Mouse (Mus musculus): ENCODE measurements around the gene Sart3.

Sart3 gene

DNA sequence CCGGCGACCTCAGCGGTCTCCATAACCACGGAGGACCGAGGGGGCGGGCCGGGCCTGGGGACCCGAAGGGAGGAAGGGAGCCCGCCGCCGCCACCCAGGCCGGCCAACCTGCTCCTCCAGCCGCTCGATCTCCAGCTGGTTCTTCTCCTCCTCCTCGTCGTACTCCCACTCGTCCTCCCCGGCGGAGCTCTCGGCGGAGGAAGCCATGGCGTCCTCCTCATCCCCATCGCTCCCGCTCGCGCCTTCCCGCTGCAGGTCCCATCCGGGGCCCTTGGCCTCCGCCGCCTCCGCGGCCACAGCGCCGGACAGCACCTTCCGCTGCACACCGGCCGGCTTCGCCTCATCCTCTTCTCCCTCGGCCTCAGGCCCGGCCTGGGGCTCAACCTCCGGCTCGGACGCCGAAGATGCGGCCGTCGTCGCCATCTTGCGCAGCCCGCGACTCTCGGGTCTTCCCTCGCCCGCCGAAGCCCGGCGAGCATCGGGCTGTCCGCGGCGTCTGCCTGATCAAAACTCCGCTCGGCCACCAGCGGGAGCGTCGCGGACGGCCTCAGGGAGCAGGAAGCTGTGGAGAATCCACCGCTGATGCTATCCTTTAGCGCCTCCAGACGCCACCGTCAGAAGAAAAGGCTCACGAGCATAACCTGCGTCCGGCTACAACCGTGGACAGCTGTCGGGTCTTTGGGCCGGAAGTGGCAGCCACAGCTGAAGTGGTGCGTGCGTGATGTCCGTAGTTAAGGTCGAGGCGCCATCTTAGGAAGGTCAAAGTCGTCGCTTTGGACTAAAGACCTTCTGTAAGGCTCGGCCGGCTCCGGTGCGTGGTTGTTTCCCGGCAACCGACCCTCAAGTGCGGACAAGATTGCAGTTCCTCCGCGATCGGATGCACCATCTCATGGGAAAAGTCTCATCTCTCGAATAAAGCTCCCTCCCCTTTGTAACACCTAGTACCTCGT lies 822 bp downstream of the Sart3 start:
- in situ Hi-C loops (cut with MboI, MseI), result loop anchor here (5.0 to 10.0 kb wide), 3 partner anchors 34 to 73 kb away; partner anchors contain the start of gene Ficd

DNA sequence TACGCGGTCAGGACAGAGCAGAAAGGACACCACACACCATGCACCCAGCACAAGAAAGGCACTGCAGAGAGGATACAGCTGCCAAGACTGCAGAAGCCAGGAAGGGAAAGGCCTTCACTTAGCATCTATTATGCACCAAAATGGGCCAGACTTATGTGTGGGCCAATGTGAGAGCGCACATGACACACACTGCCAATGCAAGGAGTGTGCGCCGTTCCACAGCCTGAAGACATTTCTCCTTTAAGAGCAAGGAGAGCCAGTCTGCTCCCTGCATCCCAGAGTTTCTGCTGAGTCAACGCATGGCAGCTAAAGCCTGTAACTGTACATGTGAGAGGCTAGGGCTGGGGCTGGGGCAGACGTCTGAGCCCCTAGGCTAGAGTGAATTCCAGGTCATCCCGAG lies 3.5 kb downstream of the Sart3 start:
- in situ Hi-C loops (cut with MboI, MseI), result no loop called here

DNA sequence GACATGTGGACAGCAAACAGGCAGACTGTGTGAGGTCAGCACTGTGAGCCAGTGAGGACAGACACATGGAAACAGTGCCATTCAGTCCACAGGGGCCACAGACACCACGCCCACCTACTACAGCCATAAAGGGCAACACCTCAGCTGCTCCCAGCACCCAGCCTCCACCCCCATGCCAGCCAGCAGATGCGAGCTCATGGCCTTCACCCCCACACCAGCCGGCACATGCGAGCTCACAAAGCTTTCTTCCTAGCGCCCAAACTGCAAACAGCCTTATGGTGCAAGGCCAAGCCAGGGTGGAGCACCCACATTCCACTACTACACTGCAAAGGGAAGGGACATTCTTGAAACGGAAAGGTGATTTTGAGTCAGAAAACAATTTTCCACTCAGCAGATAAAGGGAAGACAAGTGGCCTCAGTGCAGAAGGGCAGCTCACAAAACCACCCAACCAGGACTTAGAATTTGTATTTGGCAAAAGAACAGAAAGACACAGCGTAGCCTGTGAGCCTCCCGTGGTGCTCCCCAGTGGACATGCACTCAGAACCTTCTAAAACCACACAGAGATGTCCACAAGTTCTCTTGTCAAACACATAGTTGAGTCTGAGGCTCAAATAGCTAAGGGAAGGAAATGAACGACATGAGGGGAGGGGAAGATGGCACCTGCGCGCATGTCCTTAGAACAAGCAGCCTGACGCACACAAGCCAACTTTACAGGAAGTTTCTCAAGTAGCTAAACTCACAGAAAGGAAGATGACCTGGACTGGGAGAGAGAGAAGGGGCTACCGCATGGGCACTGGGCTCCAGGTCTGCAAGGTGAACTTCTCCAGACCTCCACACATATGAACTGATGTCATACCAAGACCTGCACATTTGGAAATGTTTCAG lies 6.4 kb downstream of the Sart3 start:
- in situ Hi-C loops (cut with MboI, MseI), result no loop called here

GRCm38 (mm10) chr5:113764426-113764825 lies 7.9 kb downstream of the Sart3 start:
- in situ Hi-C loops (cut with MboI, MseI), result no loop called here

DNA sequence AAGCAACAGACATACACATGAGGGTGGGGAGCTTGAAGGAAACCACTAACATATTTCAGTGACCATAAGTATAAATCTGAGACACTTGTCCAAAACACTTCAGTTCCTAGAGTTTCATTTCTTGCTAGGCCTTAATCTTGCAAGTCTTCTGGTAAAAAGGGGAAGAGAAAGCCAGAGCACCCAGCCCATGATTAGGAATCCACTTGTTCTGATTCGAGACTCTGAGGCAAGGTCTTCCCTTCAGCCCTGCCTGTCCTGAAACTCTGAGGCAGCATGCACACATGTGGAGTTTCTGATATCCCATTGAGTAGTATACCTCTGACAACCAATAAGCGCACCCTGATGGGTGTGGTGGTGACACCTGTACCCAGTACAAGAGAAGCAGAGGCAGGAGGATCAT lies 10.7 kb downstream of the Sart3 start:
- in situ Hi-C loops (cut with MboI, MseI), result no loop called here

GRCm38 (mm10) chr5:113755347-113756030 lies 16.8 kb downstream of the Sart3 start:
- in situ Hi-C loops (cut with MboI, MseI), result no loop called here

DNA sequence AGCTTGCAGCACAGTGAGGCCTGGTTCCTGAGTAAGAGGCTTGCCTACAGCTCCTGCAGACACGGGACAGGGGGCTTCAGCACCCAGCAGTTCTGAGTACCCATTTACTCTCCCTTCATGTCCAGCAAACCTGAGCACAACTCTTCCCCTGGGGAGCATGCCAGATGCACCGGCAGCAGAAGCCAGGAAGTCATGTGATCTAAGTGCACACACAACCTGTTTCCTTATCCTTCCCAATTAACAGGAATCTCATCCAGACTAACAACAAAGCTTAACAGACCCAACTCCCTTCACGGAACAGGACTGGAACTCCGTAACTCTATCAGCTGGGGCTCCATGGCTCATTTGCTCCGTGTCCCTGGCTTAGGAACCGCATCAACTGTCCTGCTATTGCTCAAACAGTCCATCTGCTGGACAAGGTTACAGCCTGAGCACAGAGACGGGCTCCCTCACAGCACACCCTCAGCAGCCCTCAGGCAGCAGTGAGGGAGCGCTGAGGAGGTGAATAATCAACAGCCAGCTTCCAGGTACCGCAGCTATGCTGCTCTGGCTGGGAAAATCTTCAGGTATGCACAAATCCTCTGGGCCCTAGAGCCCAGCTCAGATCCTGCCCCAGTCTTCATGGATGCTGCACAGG lies 20.7 kb downstream of the Sart3 start:
- in situ Hi-C loops (cut with MboI, MseI), result no loop called here

DNA sequence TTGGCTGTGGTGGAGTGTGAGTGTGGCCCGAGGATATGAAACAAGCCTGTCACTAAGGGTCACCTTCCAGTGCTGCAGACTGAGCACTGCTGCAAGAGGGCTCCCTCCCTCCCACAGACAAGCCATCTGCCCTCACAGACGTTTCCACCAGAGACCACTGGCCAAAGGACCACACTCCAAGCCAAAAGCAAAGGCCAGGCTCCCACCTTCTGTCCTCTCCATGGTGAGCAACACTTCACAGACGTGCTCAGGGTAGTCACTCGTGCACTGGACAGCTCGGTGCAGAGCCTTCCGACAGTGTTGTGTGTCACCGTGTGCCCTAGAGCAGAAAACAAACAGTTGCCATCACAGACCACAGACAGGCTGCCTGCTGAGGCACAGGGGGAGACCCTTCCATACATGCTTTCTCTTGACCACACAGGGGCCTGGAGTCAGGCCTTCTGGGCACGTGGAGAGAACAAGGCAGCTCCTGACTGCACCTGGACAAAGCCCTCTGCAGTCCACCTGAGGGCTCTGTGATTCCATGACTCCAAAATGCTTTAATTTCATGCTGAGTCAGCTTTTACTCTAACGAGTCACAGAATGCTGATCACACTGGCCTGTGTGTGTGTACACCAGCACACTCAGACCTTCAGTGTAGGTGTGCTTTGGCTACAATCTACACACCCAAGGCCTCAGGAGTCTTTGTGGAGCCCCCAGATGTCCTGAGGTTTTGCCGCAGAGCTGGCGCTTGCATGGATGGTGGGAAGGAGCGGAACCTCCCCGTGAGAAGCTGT lies 23.6 kb downstream of the Sart3 start:
- in situ Hi-C loops (cut with MboI, MseI), result no loop called here

DNA sequence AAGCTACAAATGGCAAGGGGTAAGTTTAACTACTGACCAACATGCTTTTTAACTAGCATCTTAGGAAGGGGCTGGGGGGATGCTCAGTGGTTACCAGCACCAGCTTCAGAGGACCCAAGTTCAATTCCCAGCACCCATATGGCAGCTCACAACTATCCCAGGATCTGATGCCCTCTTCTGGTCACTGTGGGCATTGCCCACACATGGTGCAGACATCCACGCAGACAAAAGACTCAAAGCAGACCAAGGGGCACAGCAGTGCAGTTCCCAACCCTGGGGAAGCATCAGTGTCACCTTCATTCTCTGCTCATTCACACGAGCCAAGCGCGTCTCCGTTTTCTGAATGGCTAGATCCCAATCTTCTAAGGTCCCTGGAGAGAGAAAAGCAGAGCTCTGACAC lies 24.7 kb downstream of the Sart3 start:
- in situ Hi-C loops (cut with MboI, MseI), result no loop called here

DNA sequence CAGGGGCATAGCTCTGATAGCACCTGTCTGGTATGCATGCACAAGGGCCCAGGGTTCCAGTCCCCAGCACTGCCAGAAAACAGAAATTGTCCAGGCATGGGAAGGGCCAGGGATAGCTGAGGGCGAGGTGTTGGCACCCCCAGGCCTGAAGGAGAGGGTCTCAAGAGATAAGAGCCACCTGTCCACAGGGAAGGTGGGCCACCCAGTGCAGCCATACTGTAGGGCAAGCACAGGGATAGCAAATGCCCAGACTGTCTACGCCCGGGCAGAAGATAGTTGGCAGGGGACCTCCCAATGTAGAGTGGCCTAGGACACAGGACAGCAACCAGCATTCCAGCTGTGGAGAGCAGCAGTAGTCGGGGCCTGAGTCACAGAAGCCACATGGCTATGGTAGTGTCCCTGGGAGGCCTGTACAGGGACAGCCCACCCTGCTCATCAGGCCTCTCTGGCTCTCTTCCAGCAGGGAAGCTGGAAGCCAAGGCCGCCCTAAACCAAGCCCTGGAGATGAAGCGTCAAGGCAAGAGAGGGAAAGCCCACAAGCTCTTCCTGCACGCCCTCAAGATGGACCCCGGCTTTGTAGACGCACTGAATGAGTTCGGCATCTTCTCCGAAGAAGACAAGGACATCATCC lies 34.6 kb downstream of the Sart3 start:
- in situ Hi-C loops (cut with MboI, MseI), result loop anchor here (5.0 kb wide), 1 partner anchor 35 kb away; the partner anchor contains the start of genes Iscu and Sart3

- in situ Hi-C loops (cut with MboI, MseI), result loop anchor here (5.0 kb wide), 1 partner anchor 36 kb away; the partner anchor contains the start of genes Iscu and Sart3
Observed at GRCm38 (mm10) chr5:113736522-113737164, 35.7 kb downstream of the Sart3 start.

- in situ Hi-C loops (cut with MboI, MseI), result loop anchor here (5.0 kb wide), 1 partner anchor 36 kb away; the partner anchor contains the start of genes Iscu and Sart3
Observed at GRCm38 (mm10) chr5:113736113-113736502, 36.2 kb downstream of the Sart3 start.

DNA sequence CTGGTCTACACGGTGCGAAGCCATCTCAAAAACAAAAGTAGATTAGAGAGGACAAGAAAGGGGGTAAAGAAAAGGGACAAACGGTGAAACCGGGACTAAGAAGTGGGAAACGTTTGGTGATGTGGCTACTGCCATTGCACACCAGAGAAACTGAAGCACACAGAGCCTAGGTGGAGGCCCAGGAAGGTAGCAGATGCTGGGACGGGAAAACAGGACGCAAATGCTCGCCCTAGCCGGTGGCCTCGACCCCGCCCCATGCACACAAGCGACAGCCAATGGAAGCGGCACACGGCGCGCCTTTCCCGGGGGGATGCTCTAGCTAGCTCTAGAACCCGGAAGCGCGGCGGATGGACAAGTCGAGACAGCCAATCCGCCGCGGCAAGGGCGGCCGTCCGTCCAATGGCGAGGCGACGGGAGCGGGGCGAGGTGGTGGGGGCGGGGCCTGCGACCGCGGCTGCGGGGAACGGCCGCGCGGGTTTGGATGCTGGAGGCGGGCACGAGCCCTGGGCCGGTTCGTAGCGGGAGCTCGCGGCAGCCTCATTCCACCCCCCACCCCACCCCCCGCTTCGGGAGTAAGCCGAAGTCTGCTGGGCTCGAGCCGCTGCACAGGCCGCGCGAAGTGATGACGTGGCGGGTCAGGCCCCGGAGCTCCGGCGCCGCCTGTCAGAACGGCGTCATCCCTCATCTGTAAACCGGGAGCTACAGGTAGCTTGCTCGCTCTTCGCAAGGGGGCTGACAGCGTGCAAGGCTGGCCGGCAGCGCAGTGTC lies 36.8 kb downstream of the Sart3 start, which contains the start of gene Ficd:
Gene Ficd, plus strand, starts transcription at position 459 of the 768 bp plus-strand sequence.
- in situ Hi-C loops (cut with MboI, MseI), result loop anchor here (5.0 kb wide), 1 partner anchor 37 kb away; the partner anchor contains the start of genes Iscu and Sart3

DNA sequence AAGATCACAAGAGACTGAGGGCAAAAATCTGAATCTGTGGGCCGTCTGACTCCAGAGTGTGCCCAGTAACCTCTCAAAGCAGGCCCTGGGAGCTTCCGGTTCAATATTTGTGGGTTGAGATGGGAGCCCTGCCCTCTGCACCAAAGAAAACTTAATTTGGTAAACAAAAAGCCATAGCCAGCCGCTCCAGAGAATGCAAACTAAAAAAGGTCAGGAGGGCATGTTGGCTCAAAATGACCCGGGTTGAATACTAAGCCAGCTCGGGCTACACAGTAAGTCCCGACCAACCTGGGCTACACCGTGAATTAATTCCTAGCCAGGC lies 37.3 kb downstream of the Sart3 start:
- in situ Hi-C loops (cut with MboI, MseI), result loop anchor here (5.0 kb wide), 1 partner anchor 37 kb away; the partner anchor contains the start of genes Iscu and Sart3

GRCm38 (mm10) chr5:113734376-113734775 lies 37.9 kb downstream of the Sart3 start:
- in situ Hi-C loops (cut with MboI, MseI), result no loop called here

- in situ Hi-C loops (cut with MboI, MseI), result no loop called here
Observed at GRCm38 (mm10) chr5:113732182-113732581, 40.1 kb downstream of the Sart3 start.

DNA sequence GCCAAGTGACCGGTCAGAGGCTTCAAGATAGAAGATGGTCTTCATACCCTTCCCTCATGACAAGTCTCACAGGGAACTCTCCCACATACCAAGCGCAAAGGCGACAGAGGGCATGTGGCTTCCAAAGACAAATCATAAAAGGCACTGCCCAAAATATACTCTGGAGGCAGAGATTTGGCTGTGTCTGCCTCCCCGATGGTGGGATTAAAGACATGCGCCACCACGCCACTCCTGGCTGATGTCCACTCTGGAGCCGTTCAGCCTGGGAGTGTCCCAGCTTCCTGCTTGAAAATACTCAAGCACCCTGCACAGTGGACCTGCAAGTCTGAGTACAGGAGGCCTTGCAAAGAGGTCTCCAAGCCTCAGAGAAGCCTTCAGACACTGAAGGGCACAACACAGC lies 41.1 kb downstream of the Sart3 start:
- in situ Hi-C loops (cut with MboI, MseI), result no loop called here

GRCm38 (mm10) chr5:113730641-113731121 lies 41.6 kb downstream of the Sart3 start:
- in situ Hi-C loops (cut with MboI, MseI), result no loop called here

All from T-helper 2 cell (primary cell).